Mouse (Mus musculus) erythroblast, embryonic 14.5 days (primary cell): ENCODE results near the gene Neo1. TPM values are rescaled to one million over a fixed set of nuclear protein-coding genes. Genes with fewer than 3 reads are reported as not detected.

ENCODE experiments used
- H3K27me3 ChIP-seq: 2 replicates; pipeline ENCODE4 v1.6.1; 2012; ENCODE audit warnings: inconsistent platforms; ENCODE audit not compliant: control insufficient read depth
- H3K36me3 ChIP-seq: 2 replicates; pipeline ENCODE4 v1.6.1; 2012; ENCODE audit warnings: mild to moderate bottlenecking, inconsistent platforms; ENCODE audit not compliant: control insufficient read depth
- H3K4me1 ChIP-seq: 2 replicates; pipeline ENCODE4 v1.6.1; 2012; ENCODE audit warnings: inconsistent platforms; ENCODE audit not compliant: control insufficient read depth
- H3K4me3 ChIP-seq: replicated peaks from 2 replicates; pipeline ENCODE3; 2012; ENCODE audit warnings: moderate library complexity, mild to moderate bottlenecking, inconsistent platforms
- H3K9me3 ChIP-seq: 2 replicates; pipeline ENCODE4 v1.6.1; 2012; ENCODE audit warnings: low read length, inconsistent platforms, mixed read lengths; ENCODE audit not compliant: control insufficient read depth
- GATA1 ChIP-seq: IDR thresholded peaks from 2 replicates; pipeline ENCODE4 v1.6.1; 2012; ENCODE audit warnings: low read length, inconsistent platforms, mixed read lengths
- TAL1 ChIP-seq: IDR thresholded peaks from 3 replicates; pipeline ENCODE4 v1.6.1; 2012; ENCODE audit warnings: low read length, inconsistent platforms, mixed read lengths
- polyA plus RNA-seq: library from polyadenylated mRNA; stranded (reverse); fragments of >175 nt; gene quantifications from 2 replicates; pipeline ENCODE4 v1.2.3, GENCODE M21; 2012

Gene Neo1
- polyA plus RNA-seq, 1 experiment, result not detected

DNA sequence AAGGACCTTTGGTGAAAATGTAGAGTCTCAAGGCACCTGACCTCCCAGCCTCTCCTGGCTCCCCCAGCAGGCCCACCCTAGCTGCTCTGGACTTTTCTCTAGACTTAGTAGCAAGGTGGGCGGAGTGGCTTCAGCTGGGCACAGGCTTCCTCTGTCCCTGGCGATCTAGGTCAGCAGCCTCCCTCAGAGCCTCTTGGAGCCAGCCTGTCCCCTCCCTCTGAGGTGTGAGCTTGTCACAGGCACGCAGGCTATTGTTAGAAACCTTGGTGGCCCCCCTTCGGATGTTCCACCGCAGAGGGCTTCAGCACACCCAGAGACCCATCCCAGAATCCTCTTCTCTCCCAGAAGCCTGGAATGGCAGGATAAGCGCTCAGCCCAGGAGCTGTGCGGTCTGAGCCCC, 188.6 kb downstream of the Neo1 start:
- no peaks in the 10 kb centered on the region for H3K36me3 ChIP-seq
- no peaks in the 10 kb centered on the region for H3K4me1 ChIP-seq
- TF ChIP-seq GATA1 (no peak), TAL1 (no peak)
- no peaks in the 10 kb centered on the region for H3K27me3 ChIP-seq
- H3K4me3 ChIP-seq, result no peak overlapping the region
- H3K9me3 ChIP-seq, result no peaks in the 10 kb centered on the region

DNA sequence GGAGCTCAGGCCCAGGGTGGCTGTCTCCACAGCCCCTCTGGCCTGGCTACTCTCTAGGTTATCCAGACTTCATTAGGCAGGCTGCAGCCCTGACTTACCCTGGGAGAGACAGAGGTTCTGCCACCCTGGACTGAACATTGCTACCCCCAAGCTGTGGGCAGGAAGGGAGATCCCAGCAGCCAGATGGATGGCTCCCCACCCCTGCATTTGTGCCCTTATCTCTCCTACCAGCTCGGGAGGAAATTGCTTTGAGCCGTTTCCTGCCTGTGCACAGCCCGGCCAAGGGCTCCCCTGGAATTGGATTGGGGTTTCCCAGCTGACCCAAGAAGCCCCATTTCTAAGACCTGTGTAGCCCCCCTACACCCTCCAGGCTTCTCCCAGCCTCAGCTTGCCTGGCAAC, 189.2 kb downstream of the Neo1 start:
- Histone ChIP-seq H3K4me3 (no peak overlapping the region), H3K4me1 (no peaks in the 10 kb centered on the region), H3K27me3 (no peaks in the 10 kb centered on the region), H3K36me3 (no peaks in the 10 kb centered on the region), H3K9me3 (no peaks in the 10 kb centered on the region)
- TF ChIP-seq TAL1 (no peak), GATA1 (no peak)

DNA sequence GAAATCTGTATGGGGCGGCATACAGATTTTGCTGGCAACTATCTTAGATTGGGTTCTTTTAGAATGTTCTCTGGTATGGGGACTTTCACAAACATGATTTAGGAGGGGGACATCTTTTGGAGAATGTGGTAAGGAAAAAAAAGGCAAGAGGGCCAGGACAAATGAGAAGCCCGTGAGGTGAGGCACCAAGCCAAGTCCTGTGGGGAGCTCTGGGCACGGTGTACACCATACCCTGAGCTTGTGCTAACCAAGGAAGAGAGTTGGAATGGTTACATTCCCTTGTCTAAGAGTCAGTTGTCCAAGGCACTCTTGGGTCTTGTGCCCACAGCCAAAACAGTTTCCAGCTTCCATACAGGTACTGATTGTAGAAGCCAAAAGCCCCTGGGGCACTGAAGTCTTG, 191.6 kb downstream of the Neo1 start:
- no peak overlapping the region for H3K4me3 ChIP-seq
- no peaks in the 10 kb centered on the region for H3K4me1 ChIP-seq
- no peaks in the 10 kb centered on the region for H3K9me3 ChIP-seq
- TF ChIP-seq TAL1, result no peak
- no peak for TF ChIP-seq GATA1
- no peaks in the 10 kb centered on the region for H3K27me3 ChIP-seq
- H3K36me3 ChIP-seq, result no peaks in the 10 kb centered on the region

DNA sequence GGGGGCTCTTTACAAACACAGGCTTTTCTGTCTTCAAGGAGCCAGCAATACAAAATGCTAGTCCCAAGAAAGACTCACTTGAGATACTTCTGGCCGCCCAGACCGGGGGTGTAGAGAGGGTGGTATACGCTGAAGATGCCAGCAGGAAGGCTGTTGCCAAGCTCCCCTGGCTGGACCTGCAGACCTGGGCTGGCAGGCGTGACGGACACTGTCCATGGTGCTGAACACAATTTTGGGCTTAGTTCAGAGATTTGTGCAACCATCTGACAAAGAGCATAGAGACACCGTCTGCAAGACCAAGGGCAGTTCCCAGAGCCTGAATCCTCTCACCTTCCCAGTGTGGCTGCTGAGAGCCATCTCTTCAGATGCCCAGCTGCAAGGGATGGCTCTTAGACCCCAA, 194.6 kb downstream of the Neo1 start:
- Histone ChIP-seq H3K4me1 (no peaks in the 10 kb centered on the region), H3K36me3 (no peaks in the 10 kb centered on the region), H3K4me3 (no peak overlapping the region), H3K9me3 (no peaks in the 10 kb centered on the region), H3K27me3 (no peaks in the 10 kb centered on the region)
- TF ChIP-seq GATA1 (no peak), TAL1 (no peak)

DNA sequence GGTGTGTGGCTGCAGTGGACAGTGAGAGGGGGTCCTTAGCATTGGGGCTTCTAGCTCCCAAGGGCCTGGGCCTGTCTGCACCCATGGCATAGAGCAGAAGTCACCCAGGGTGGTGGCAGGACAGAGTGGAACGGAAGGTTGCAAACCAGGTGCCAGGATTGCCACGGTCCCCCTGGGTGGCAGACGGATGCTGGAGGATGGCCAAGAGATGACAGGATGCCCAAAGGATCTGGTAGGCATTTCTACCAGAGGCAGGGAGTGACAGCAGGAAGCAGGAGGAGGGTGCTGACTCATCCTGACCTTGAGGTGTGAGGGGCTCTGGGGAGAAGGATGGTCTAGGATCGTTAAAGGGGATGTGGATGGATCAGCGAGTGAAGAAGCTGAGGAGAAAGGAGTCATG, 197.7 kb downstream of the Neo1 start:
- no peaks in the 10 kb centered on the region for H3K9me3 ChIP-seq
- H3K36me3 ChIP-seq, result no peaks in the 10 kb centered on the region
- no peak overlapping the region for H3K4me3 ChIP-seq
- TF ChIP-seq GATA1 (no peak), TAL1 (no peak)
- no peaks in the 10 kb centered on the region for H3K4me1 ChIP-seq
- H3K27me3 ChIP-seq, result no peaks in the 10 kb centered on the region

DNA sequence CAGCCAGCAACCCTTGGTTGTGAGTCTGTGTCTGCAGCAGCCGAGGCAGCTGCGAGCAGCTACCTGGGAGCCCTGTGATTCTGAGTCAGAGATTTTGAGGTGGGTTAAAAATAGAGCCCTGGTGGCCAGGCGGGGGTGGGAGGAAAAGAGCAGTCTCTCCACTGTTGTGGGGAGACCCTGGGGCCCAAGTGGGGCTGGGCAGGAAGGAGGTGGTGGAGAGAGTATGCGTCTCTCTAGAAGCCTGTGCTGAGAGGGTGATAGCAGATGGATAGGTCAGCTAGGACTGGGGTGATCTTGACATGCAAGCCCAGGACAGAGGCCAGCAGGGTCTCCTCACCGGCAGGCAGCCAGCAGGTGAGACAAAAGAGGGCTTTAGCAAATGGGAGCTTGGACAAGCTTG, 199.1 kb downstream of the Neo1 start:
- TF ChIP-seq GATA1 (no peak), TAL1 (no peak)
- no peaks in the 10 kb centered on the region for H3K27me3 ChIP-seq
- no peak overlapping the region for H3K4me3 ChIP-seq
- H3K36me3 ChIP-seq, result no peaks in the 10 kb centered on the region
- no peaks in the 10 kb centered on the region for H3K4me1 ChIP-seq
- H3K9me3 ChIP-seq, result no peaks in the 10 kb centered on the region

DNA sequence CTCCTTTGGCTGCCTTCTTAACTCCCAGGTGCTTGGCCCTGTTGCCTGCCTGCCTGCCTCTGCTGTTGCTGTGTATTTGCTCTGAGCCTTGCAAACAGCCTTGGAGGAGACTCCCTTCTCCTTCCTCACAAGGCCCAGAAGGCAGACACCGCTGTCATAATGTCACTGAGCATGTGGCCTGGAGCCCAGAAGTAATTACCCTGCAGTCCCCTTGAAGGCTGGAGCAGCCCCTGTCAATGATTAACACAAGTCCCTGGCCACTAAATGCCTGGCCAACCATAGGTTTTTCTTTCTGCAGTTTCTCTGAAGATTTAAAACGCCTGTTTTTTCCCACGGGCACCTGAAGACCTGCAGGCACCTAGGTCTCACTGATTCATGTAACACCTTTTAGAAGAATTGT, 203.3 kb downstream of the Neo1 start:
- H3K9me3 ChIP-seq, result no peaks in the 10 kb centered on the region

DNA sequence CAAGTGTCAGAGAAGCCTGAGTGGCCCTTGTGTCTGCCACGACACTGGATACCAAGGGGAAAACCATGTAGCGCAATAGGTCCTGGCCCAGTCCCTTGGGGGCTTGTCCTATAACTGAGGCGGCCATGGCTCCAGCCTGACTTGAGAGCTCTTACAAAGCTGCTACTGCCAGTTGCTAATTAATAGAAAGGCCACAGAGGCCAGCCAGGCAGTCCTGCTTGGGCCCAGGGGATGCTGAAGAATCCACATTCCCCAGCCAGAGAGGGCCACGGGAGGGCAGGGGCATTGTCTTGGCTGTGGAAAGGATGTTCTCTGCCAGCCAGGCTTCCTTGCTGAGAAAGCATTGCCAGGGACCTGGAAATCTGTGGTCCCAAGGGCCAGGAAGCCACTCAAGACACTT, 206.6 kb downstream of the Neo1 start:
- Histone ChIP-seq H3K4me1 (no peaks in the 10 kb centered on the region), H3K9me3 (no peaks in the 10 kb centered on the region), H3K27me3 (peaks cover 16% of the 10 kb centered on the region), H3K36me3 (no peaks in the 10 kb centered on the region), H3K4me3 (no peak overlapping the region)
- no peak for TF ChIP-seq GATA1
- TF ChIP-seq TAL1, result no peak

More for the DNA sequence above, 203.3 kb downstream of the Neo1 start:
- Histone ChIP-seq H3K4me3 (no peak overlapping the region), H3K36me3 (no peaks in the 10 kb centered on the region), H3K4me1 (no peaks in the 10 kb centered on the region), H3K27me3 (no peaks in the 10 kb centered on the region)
- TF ChIP-seq TAL1 (no peak), GATA1 (no peak)

Other genes with a start within 250 kb of the Neo1 start
- gene Hcn4, start 213.0 kb downstream of the Neo1 start, polyA plus RNA-seq, result not detected in 2 replicates